Mouse (Mus musculus) intestine, embryonic 16.5 days (tissue): ENCODE data around the gene Rps6kc1. TPM values are rescaled to one million over a fixed set of nuclear protein-coding genes. Genes with fewer than 3 reads are reported as not detected.

Experiments
- ATAC-seq: fragments of 200-750 bp; cut with Nextera tagmentation; 2 replicates; pipeline ENCODE4 v1.8.0; 2017; ENCODE audit warnings: moderate TSS enrichment, moderate library complexity
- H3K27ac ChIP-seq: fragments of 300-500 bp; sonication (generic); 2 replicates; pipeline ENCODE4 v1.5.1; 2014; ENCODE audit warnings: mild to moderate bottlenecking, low read length
- H3K27me3 ChIP-seq: fragments of 300-500 bp; sonication (generic); replicated peaks from 2 replicates; pipeline ENCODE4 v1.6.1; 2014; ENCODE audit warnings: low read length, control low read depth, mixed read lengths; ENCODE audit not compliant: control insufficient read depth, insufficient read depth
- H3K36me3 ChIP-seq: fragments of 300-500 bp; sonication (generic); 2 replicates; pipeline ENCODE4 v1.6.1; 2014; ENCODE audit warnings: low read length, control low read depth; ENCODE audit not compliant: control insufficient read depth, insufficient read depth
- H3K4me1 ChIP-seq: fragments of 300-500 bp; sonication (generic); 2 replicates; pipeline ENCODE4 v1.6.1; 2014; ENCODE audit warnings: low read length, control low read depth, mixed read lengths; ENCODE audit not compliant: control insufficient read depth, insufficient read depth
- H3K4me2 ChIP-seq: fragments of 300-500 bp; sonication (generic); 2 replicates; pipeline ENCODE4 v1.6.1; 2014; ENCODE audit warnings: low read depth, low read length, control low read depth
- H3K4me3 ChIP-seq: fragments of 300-500 bp; sonication (generic); 2 replicates; pipeline ENCODE4 v1.5.1; 2014; ENCODE audit warnings: mild to moderate bottlenecking, low read length
- H3K9ac ChIP-seq: fragments of 300-500 bp; sonication (generic); 2 replicates; pipeline ENCODE4 v1.6.1; 2014; ENCODE audit warnings: low read depth, low read length
- H3K9me3 ChIP-seq: fragments of 300-500 bp; sonication (generic); 2 replicates; pipeline ENCODE4 v1.6.1; 2016; ENCODE audit warnings: low read length, control low read depth; ENCODE audit not compliant: control insufficient read depth
- WGBS: fragments of 180-500 bp; shearing (Covaris S2); extraction: QIAGEN DNeasy Blood & Tissue Kit; methylation state at CpG from one replicate; pipeline ENCODE4 v1.1.7; 2014; 5-methylcytosine and 5-hydroxymethylcytosine counted together
- polyA plus RNA-seq: library from polyadenylated mRNA; unstranded; fragments of >200 nt; fragmentation: Nextera tagmentation; extraction: Ambion mirVana; gene quantifications from 2 replicates; pipeline ENCODE4 v1.2.1, GENCODE M21; 2015

The Rps6kc1 gene
- 11.8 and 12.1 TPM in 2 replicates for polyA plus RNA-seq

GRCm38 (mm10) chr1:190911415-190912123 lies at the start of gene Rps6kc1:
Gene Rps6kc1, minus strand, starts transcription at chr1:190911770.
- Histone ChIP-seq H3K9ac (peak within 1 kb of the TSS; percentile 82), H3K4me3 (peak within 1 kb of the TSS; percentile 74), H3K4me1 (peaks cover 7% of the 10 kb centered on the region; the same call in 1 of the 2 replicates), H3K9me3 (no peaks in the 10 kb centered on the region), H3K4me2 (peak within 1 kb of the TSS; percentile 74), H3K27me3 (no peaks in the 10 kb centered on the region), H3K27ac (peak within 1 kb of the TSS; percentile 26; the same call in 1 of the 2 replicates), H3K36me3 (no peaks in the 10 kb centered on the region)
- WGBS = 2% methylated on average over 47 of the region's 47 CpGs
- ATAC-seq = peak; percentile 95

- 71% methylated on average over 5 of the region's 5 CpGs for WGBS
- ATAC-seq = no peak
- no peaks in the 10 kb centered on the region for H3K9me3 ChIP-seq
- no peak overlapping the region for H3K4me2 ChIP-seq
- H3K9ac ChIP-seq = no peak overlapping the region
- no peaks in the 10 kb centered on the region for H3K4me1 ChIP-seq
- no peaks in the 10 kb centered on the region for H3K27me3 ChIP-seq
- H3K4me3 ChIP-seq = no peak overlapping the region
- no peak overlapping the region for H3K27ac ChIP-seq
- no peaks in the 10 kb centered on the region for H3K36me3 ChIP-seq
These were observed 47.3 kb upstream of the Rps6kc1 start for GRCm38 (mm10) chr1:190958821-190959220.

GRCm38 (mm10) chr1:190953009-190953408 lies 41.4 kb upstream of the Rps6kc1 start:
- Histone ChIP-seq H3K9me3 (no peaks in the 10 kb centered on the region), H3K4me3 (no peak overlapping the region), H3K4me2 (no peak overlapping the region), H3K9ac (no peak overlapping the region), H3K36me3 (no peaks in the 10 kb centered on the region), H3K27me3 (no peaks in the 10 kb centered on the region), H3K27ac (no peak overlapping the region), H3K4me1 (no peaks in the 10 kb centered on the region)
- ATAC-seq = no peak
- WGBS = 74% methylated on average over 3 of the region's 3 CpGs

- H3K27ac ChIP-seq = no peak overlapping the region
- H3K4me3 ChIP-seq = no peak overlapping the region
- ATAC-seq = no peak
- no peak overlapping the region for H3K9ac ChIP-seq
- H3K4me2 ChIP-seq = no peak overlapping the region
- no peaks in the 10 kb centered on the region for H3K9me3 ChIP-seq
- H3K27me3 ChIP-seq = no peaks in the 10 kb centered on the region
- H3K36me3 ChIP-seq = 0 out of 2 replicates have a peak, but pooled peaks cover 2% of the 10 kb centered on the region
- H3K4me1 ChIP-seq = no peaks in the 10 kb centered on the region
- 81% methylated on average over 5 of the region's 5 CpGs for WGBS
These were observed 39.4 kb upstream of the Rps6kc1 start for GRCm38 (mm10) chr1:190951014-190951413.

GRCm38 (mm10) chr1:190948846-190949245 lies 37.3 kb upstream of the Rps6kc1 start:
- ATAC-seq = no peak
- no peaks in the 10 kb centered on the region for H3K4me1 ChIP-seq
- no peak overlapping the region for H3K27ac ChIP-seq
- WGBS = 86% methylated on average over 17 of the region's 17 CpGs
- H3K9ac ChIP-seq = no peak overlapping the region
- H3K4me2 ChIP-seq = no peak overlapping the region
- peaks cover 8% of the 10 kb centered on the region; the same call in 1 of the 2 replicates for H3K36me3 ChIP-seq
- H3K4me3 ChIP-seq = no peak overlapping the region
- no peaks in the 10 kb centered on the region for H3K9me3 ChIP-seq
- no peaks in the 10 kb centered on the region for H3K27me3 ChIP-seq

GRCm38 (mm10) chr1:190948439-190948838 lies 36.9 kb upstream of the Rps6kc1 start:
- H3K4me3 ChIP-seq = no peak overlapping the region
- no peaks in the 10 kb centered on the region for H3K4me1 ChIP-seq
- no peak overlapping the region for H3K27ac ChIP-seq
- whole genome bisulfite sequencing = 87% methylated on average over 7 of the region's 7 CpGs
- no peaks in the 10 kb centered on the region for H3K9me3 ChIP-seq
- peaks cover 10% of the 10 kb centered on the region; the same call in 1 of the 2 replicates for H3K36me3 ChIP-seq
- no peak overlapping the region for H3K9ac ChIP-seq
- no peaks in the 10 kb centered on the region for H3K27me3 ChIP-seq
- ATAC-seq = no peak
- H3K4me2 ChIP-seq = no peak overlapping the region

- Histone ChIP-seq H3K9me3 (no peaks in the 10 kb centered on the region), H3K9ac (no peak overlapping the region), H3K27ac (no peak overlapping the region), H3K4me3 (no peak overlapping the region), H3K4me2 (no peak overlapping the region), H3K4me1 (no peaks in the 10 kb centered on the region), H3K36me3 (peaks cover 10% of the 10 kb centered on the region; the same call in 1 of the 2 replicates), H3K27me3 (no peaks in the 10 kb centered on the region)
- no peak for ATAC-seq
- 86% methylated on average over 5 of the region's 5 CpGs for WGBS
These were observed 36.4 kb upstream of the Rps6kc1 start for GRCm38 (mm10) chr1:190947986-190948385.

GRCm38 (mm10) chr1:190944109-190944760 lies 32.7 kb upstream of the Rps6kc1 start:
- ATAC-seq = peak; percentile 80
- H3K27me3 ChIP-seq = no peaks in the 10 kb centered on the region
- WGBS = 50% methylated on average over 6 of the region's 6 CpGs

GRCm38 (mm10) chr1:190939803-190940202 lies 28.2 kb upstream of the Rps6kc1 start:
- Histone ChIP-seq H3K4me3 (no peak overlapping the region), H3K4me1 (no peaks in the 10 kb centered on the region), H3K9ac (no peak overlapping the region), H3K27me3 (no peaks in the 10 kb centered on the region), H3K27ac (no peak overlapping the region), H3K36me3 (peaks cover 17% of the 10 kb centered on the region), H3K9me3 (no peaks in the 10 kb centered on the region), H3K4me2 (no peak overlapping the region)
- no peak for ATAC-seq
- WGBS = 93% methylated on average over 7 of the region's 7 CpGs

More at GRCm38 (mm10) chr1:190944109-190944760, 32.7 kb upstream of the Rps6kc1 start:
- H3K9ac ChIP-seq = no peak overlapping the region
- H3K36me3 ChIP-seq = peaks cover 17% of the 10 kb centered on the region
- no peak overlapping the region for H3K27ac ChIP-seq
- no peaks in the 10 kb centered on the region for H3K9me3 ChIP-seq
- H3K4me2 ChIP-seq = no peak overlapping the region
- H3K4me3 ChIP-seq = no peak overlapping the region
- H3K4me1 ChIP-seq = no peaks in the 10 kb centered on the region
